Mouse (Mus musculus): Measurements from ENCODE around the gene Dcaf1. TPM values are rescaled to one million over a fixed set of nuclear protein-coding genes. Genes with fewer than 3 reads are reported as not detected.

Gene Dcaf1
- 10 to 100 TPM; 28.8 to 29.5 TPM for total RNA-seq (2021)

GRCm38 (mm10) chr9:106821618-106822380, at the start of gene Dcaf1:
Gene Dcaf1, plus strand, starts transcription at chr9:106821874.
- peak; percentile 92 for DNase-seq

GRCm38 (mm10) chr9:106776116-106776515, 45.6 kb upstream of the Dcaf1 start:
- no peak for DNase-seq

GRCm38 (mm10) chr9:106777423-106777822, 44.3 kb upstream of the Dcaf1 start:
- DNase-seq = no peak

GRCm38 (mm10) chr9:106778319-106778718, 43.4 kb upstream of the Dcaf1 start:
- no peak for DNase-seq

- DNase-seq = no peak
Observed at GRCm38 (mm10) chr9:106780086-106780485, 41.6 kb upstream of the Dcaf1 start.

- DNase-seq = no peak
Observed at GRCm38 (mm10) chr9:106783554-106783953, 38.1 kb upstream of the Dcaf1 start.

- no peak for DNase-seq
Observed at GRCm38 (mm10) chr9:106785206-106785605, 36.5 kb upstream of the Dcaf1 start.

- DNase-seq = no peak
Observed at GRCm38 (mm10) chr9:106787979-106788811, 33.5 kb upstream of the Dcaf1 start.

- DNase-seq = peak; percentile 92
Observed at GRCm38 (mm10) chr9:106788812-106789321, 32.8 kb upstream of the Dcaf1 start, which contains the start of gene Rad54l2. Gene Rad54l2, minus strand, starts transcription at chr9:106789194.

GRCm38 (mm10) chr9:106789363-106789762, 32.3 kb upstream of the Dcaf1 start:
- DNase-seq = no peak

GRCm38 (mm10) chr9:106790831-106791230, 30.8 kb upstream of the Dcaf1 start:
- no peak for DNase-seq

- DNase-seq = no peak
Observed at GRCm38 (mm10) chr9:106806503-106806902, 15.2 kb upstream of the Dcaf1 start.

GRCm38 (mm10) chr9:106818191-106818590, 3.5 kb upstream of the Dcaf1 start:
- no peak for DNase-seq

- DNase-seq = peak; percentile 40
Observed at GRCm38 (mm10) chr9:106819201-106819600, 2.5 kb upstream of the Dcaf1 start.

- no peak for DNase-seq
Observed at GRCm38 (mm10) chr9:106821050-106821617, 540 bp upstream of the Dcaf1 start.

- DNase-seq = peak; percentile 94
Observed at GRCm38 (mm10) chr9:106822381-106823104, 869 bp downstream of the Dcaf1 start.

- DNase-seq = no peak
Observed at GRCm38 (mm10) chr9:106840569-106840968, 18.9 kb downstream of the Dcaf1 start.

- DNase-seq = no peak
Observed at GRCm38 (mm10) chr9:106842800-106843199, 21.1 kb downstream of the Dcaf1 start.

- DNase-seq = no peak
Observed at GRCm38 (mm10) chr9:106856664-106857063, 35.0 kb downstream of the Dcaf1 start.

- no peak for DNase-seq
Observed at GRCm38 (mm10) chr9:106858036-106858435, 36.4 kb downstream of the Dcaf1 start.

- DNase-seq = no peak
Observed at GRCm38 (mm10) chr9:106874216-106874615, 52.5 kb downstream of the Dcaf1 start.

GRCm38 (mm10) chr9:106876666-106877065, 55.0 kb downstream of the Dcaf1 start:
- DNase-seq = no peak

Data from heart, postnatal 4 days (tissue).